Mouse (Mus musculus): ENCODE measurements around the gene Ms4a6d.

GRCm38 (mm10) chr19:11612293-11612692, 7.6 kb upstream of the Ms4a6d start:
- no peak for TF ChIP-seq POLR2A (IDR thresholded peaks at IDR 0.05; ENCODE audit: insufficient read length, low read depth)
- no peak for TF ChIP-seq POLR2AphosphoS2 (IDR thresholded peaks at IDR 0.05; ENCODE audit: insufficient read length, low read depth)
- no peak for TF ChIP-seq USF1 (IDR thresholded peaks at IDR 0.05; ENCODE audit: low read depth)
- no peak for TF ChIP-seq MYOD1 (IDR thresholded peaks at IDR 0.05; ENCODE audit: control insufficient read depth in 1 of 3, insufficient read length in 2 of 3, low read depth in 2 of 3)
- TF ChIP-seq E2F4 (IDR thresholded peaks at IDR 0.05; ENCODE audit: insufficient read depth): no peak
- TF ChIP-seq MAX (IDR thresholded peaks at IDR 0.05; ENCODE audit: low read depth): no peak
- no peak for TF ChIP-seq CEBPB (IDR thresholded peaks at IDR 0.05; ENCODE audit: insufficient read depth, poor library complexity, severe bottlenecking)
- TF ChIP-seq MYOG (IDR thresholded peaks at IDR 0.05; ENCODE audit: control insufficient read depth in 1 of 3, insufficient read depth in 1 of 3, insufficient read length in 2 of 3, low read depth in 2 of 3): no peak
